Mouse (Mus musculus) cortical plate, adult 2 months (tissue): ENCODE measurements around the gene Gm11627. TPM values are rescaled to one million over a fixed set of nuclear protein-coding genes. Genes with fewer than 3 reads are reported as not detected.

ENCODE experiments used
- H3K27ac ChIP-seq: fragments of 200-500 bp; 2 replicates; pipeline ENCODE4 v1.5.1; 2012; ENCODE audit warnings: low read length, control low read depth, inconsistent platforms; ENCODE audit not compliant: insufficient read depth
- H3K4me1 ChIP-seq: fragments of 200-500 bp; 2 replicates; pipeline ENCODE4 v1.6.1; 2011; ENCODE audit warnings: low read length; ENCODE audit not compliant: control insufficient read depth, insufficient read depth
- H3K4me3 ChIP-seq: fragments of 200-500 bp; 2 replicates; pipeline ENCODE4 v1.5.1; 2011; ENCODE audit warnings: mild to moderate bottlenecking, low read length, control low read depth; ENCODE audit not compliant: insufficient read depth
- CTCF ChIP-seq: fragments of 200-500 bp; IDR thresholded peaks from 2 replicates; pipeline ENCODE4 v1.5.1; 2011; ENCODE audit warnings: mild to moderate bottlenecking, control low read depth, low read length; ENCODE audit not compliant: insufficient read depth; ENCODE audit errors: extremely low read depth
- POLR2A ChIP-seq: fragments of 200-500 bp; IDR thresholded peaks from 2 replicates; pipeline ENCODE4 v1.6.1; 2011; ENCODE audit warnings: mild to moderate bottlenecking, low read length, control low read depth; ENCODE audit not compliant: insufficient read depth; ENCODE audit errors: extremely low read depth
- polyA plus RNA-seq: library from polyadenylated mRNA; depleted of rRNA; stranded (reverse); fragments of >200 nt; gene quantifications from 2 replicates; pipeline ENCODE4 v1.2.3, GENCODE M21; 2012; rRNA removed

Gm11627 gene
- polyA plus RNA-seq, result 8.0 and 8.2 TPM in 2 replicates

- Histone ChIP-seq H3K4me3 (peak within 1 kb of the TSS; percentile 1; the same call in 1 of the 2 replicates), H3K27ac (no peak within 1 kb of the TSS), H3K4me1 (no peaks in the 10 kb centered on the region)
- TF ChIP-seq POLR2A, result no peak
- TF ChIP-seq CTCF, result no peak
These were observed at the start of gene Gm11627 for GRCm38 (mm10) chr11:102579165-102580033. Gene Gm11627 (minus strand): TSS chr11:102579461.

GRCm38 (mm10) chr11:102628529-102628928 lies 49.3 kb upstream of the Gm11627 start:
- Histone ChIP-seq H3K4me3 (no peak overlapping the region), H3K27ac (no peak overlapping the region), H3K4me1 (no peaks in the 10 kb centered on the region)
- TF ChIP-seq CTCF (no peak), POLR2A (no peak)

- H3K27ac ChIP-seq, result no peak overlapping the region
- H3K4me3 ChIP-seq, result no peak overlapping the region
- TF ChIP-seq POLR2A, result no peak
- no peak for TF ChIP-seq CTCF
- H3K4me1 ChIP-seq, result no peaks in the 10 kb centered on the region
These were observed 48.1 kb upstream of the Gm11627 start for GRCm38 (mm10) chr11:102627171-102627931.

- Histone ChIP-seq H3K4me3 (no peak overlapping the region), H3K4me1 (no peaks in the 10 kb centered on the region), H3K27ac (no peak overlapping the region)
- TF ChIP-seq POLR2A (no peak), CTCF (no peak)
These were observed 45.7 kb upstream of the Gm11627 start for GRCm38 (mm10) chr11:102624888-102625407.

- Histone ChIP-seq H3K27ac (no peak overlapping the region), H3K4me3 (no peak overlapping the region), H3K4me1 (no peaks in the 10 kb centered on the region)
- TF ChIP-seq POLR2A (no peak), CTCF (no peak)
These were observed 44.9 kb upstream of the Gm11627 start for GRCm38 (mm10) chr11:102623876-102624789.

- Histone ChIP-seq H3K27ac (no peak overlapping the region), H3K4me1 (no peaks in the 10 kb centered on the region), H3K4me3 (no peak overlapping the region)
- TF ChIP-seq POLR2A (no peak), CTCF (no peak)
These were observed 40.2 kb upstream of the Gm11627 start for GRCm38 (mm10) chr11:102619449-102619848.

- no peak for TF ChIP-seq CTCF
- no peak for TF ChIP-seq POLR2A
- H3K4me3 ChIP-seq, result no peak overlapping the region
- H3K27ac ChIP-seq, result no peak overlapping the region
- no peaks in the 10 kb centered on the region for H3K4me1 ChIP-seq
These were observed 32.0 kb upstream of the Gm11627 start for GRCm38 (mm10) chr11:102611317-102611705.

- Histone ChIP-seq H3K4me3 (no peak overlapping the region), H3K27ac (no peak overlapping the region), H3K4me1 (no peaks in the 10 kb centered on the region)
- TF ChIP-seq POLR2A (no peak), CTCF (no peak)
These were observed 31.5 kb upstream of the Gm11627 start for GRCm38 (mm10) chr11:102610675-102611316.
